Comparison of ENCODE assay signal across 8 mouse cellular contexts in the genomic region with DNA sequence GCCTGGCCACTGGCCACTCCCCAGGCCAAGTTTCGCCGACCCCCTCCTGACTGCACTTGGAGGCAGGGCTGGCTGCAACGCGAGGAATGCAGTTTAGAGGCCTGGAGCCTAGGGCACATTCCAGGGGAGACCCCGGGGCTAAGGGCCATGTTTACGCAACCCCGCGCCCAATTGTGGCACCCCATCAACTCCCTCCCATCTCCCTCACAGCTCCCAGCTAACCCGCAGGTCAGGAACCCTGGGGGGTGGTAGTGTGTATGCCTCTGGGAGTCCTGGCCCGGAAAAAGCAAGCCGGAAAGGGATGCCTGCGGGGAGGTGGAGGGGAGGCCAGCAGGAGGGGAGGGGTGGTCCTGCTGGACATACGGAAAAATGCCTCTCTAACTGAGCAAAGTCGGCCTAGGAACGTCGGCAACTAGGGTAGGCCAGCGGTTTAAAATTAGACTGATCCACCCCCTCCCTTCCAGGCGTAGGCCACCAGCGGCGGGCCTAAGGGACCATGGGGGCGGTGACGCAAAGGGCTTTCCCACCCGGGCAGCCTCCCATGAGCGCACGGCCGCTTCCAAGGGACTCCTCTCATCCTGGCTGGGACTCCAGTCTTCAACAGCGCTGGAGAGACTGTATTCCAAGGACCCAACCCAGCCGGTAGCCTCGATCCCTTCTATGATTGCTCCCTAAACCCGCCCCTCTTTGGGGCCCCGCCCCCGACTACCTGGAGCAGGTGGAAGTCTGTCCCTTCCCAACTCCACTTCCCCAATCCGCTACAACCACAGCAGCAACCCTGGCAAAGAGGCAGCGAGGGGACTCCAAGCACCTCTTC. TPM values are rescaled to one million over a fixed set of nuclear protein-coding genes. Genes with fewer than 3 reads are reported as not detected.
DNase-seq lines count a peak whose midpoint lies in the region; ATAC-seq and TF ChIP-seq lines count a peak whose summit lies in the region.

No protein-coding gene starts in this region.

- WGBS in spleen, adult 2 months: 14% methylated on average over 34 of the region's 34 CpGs
- 9% methylated on average over 34 of the region's 34 CpGs for WGBS in liver, embryonic 16.5 days (ENCODE audit: insufficient replicate concordance)
- 2% methylated on average over 34 of the region's 34 CpGs for WGBS in neural tube, embryonic 13.5 days

- DNase-seq in spleen, adult 2 months (ENCODE audit: low read depth in 1 of 2, low spot score in 2 of 2): peak in 1 of 2 experiments; percentile 26
- no peak for DNase-seq in spleen, postnatal 14 days (ENCODE audit: low spot score in 2 of 2)
- DNase-seq in embryo, embryonic 10.5 days (ENCODE audit: low spot score): peak; percentile 71
- peak; percentile 99 for DNase-seq in heart, adult 11 months
- peak; percentile 79 for DNase-seq in kidney, adult 11 months

- no peak for TF ChIP-seq POLR2A in spleen, adult 2 months (IDR thresholded peaks at IDR 0.05; ENCODE audit: low read depth, low read length)

- no peaks in the 10 kb centered on the region for H3K9me3 ChIP-seq in liver, embryonic 16.5 days (replicated peaks; ENCODE audit: control insufficient read depth, low read length)
- H3K9me3 ChIP-seq in neural tube, embryonic 13.5 days: no peaks in the 10 kb centered on the region

- peaks cover 5% of the 10 kb centered on the region for H3K27me3 ChIP-seq in spleen, adult 2 months (ENCODE audit: control insufficient read depth, insufficient read depth, low read length)
- peaks cover 56% of the 10 kb centered on the region for H3K27me3 ChIP-seq in liver, embryonic 16.5 days (ENCODE audit: control insufficient read depth, insufficient read depth, low read depth, low read length)
- H3K27me3 ChIP-seq in neural tube, embryonic 13.5 days: peaks cover 16% of the 10 kb centered on the region

- peaks cover 11% of the 10 kb centered on the region for H3K4me1 ChIP-seq in spleen, adult 2 months (ENCODE audit: control insufficient read depth, insufficient read depth, insufficient read length)
- peaks cover 27% of the 10 kb centered on the region for H3K4me1 ChIP-seq in liver, embryonic 16.5 days (ENCODE audit: control insufficient read depth, low read depth, low read length)
- peaks cover 43% of the 10 kb centered on the region for H3K4me1 ChIP-seq in neural tube, embryonic 13.5 days (replicated peaks)

- peak overlapping the region; percentile 97 for H3K4me2 ChIP-seq in liver, embryonic 16.5 days (ENCODE audit: low read depth, low read length)
- peak overlapping the region; percentile 96 for H3K4me2 ChIP-seq in neural tube, embryonic 13.5 days

- peak overlapping the region; percentile 74 for H3K9ac ChIP-seq in liver, embryonic 16.5 days (ENCODE audit: low read depth, low read length)
- H3K9ac ChIP-seq in neural tube, embryonic 13.5 days: peak overlapping the region; percentile 81

- ATAC-seq in liver, embryonic 16.5 days (ENCODE audit: low read depth): peak; percentile 6; the same call in 1 of the 2 replicates
- ATAC-seq in neural tube, embryonic 13.5 days (ENCODE audit: low read depth): peak; percentile 10
- ATAC-seq in monocyte, adult 5-6 weeks (replicated peaks; ENCODE audit: insufficient number of reproducible peaks, low FRiP score, low TSS enrichment, poor library complexity, severe bottlenecking): no peak

- H3K36me3 ChIP-seq in spleen, adult 2 months (ENCODE audit: control insufficient read depth, insufficient read depth, low read length): no peaks in the 10 kb centered on the region
- no peaks in the 10 kb centered on the region for H3K36me3 ChIP-seq in liver, embryonic 16.5 days (ENCODE audit: control insufficient read depth, insufficient read depth)
- H3K36me3 ChIP-seq in neural tube, embryonic 13.5 days: no peaks in the 10 kb centered on the region

- H3K4me3 ChIP-seq in spleen, adult 2 months (ENCODE audit: extremely low read depth, insufficient read depth, insufficient read length): peak overlapping the region; percentile 84
- H3K4me3 ChIP-seq in liver, embryonic 16.5 days (ENCODE audit: low read depth, low read length): peak overlapping the region; percentile 70
- H3K4me3 ChIP-seq in neural tube, embryonic 13.5 days: peak overlapping the region; percentile 72

- TF ChIP-seq CTCF in spleen, adult 2 months (IDR thresholded peaks at IDR 0.05; ENCODE audit: extremely low read depth, insufficient read depth, insufficient read length, insufficient replicate concordance): no peak

- peak overlapping the region; percentile 69 for H3K27ac ChIP-seq in spleen, adult 2 months (ENCODE audit: insufficient read depth, low read length)
- peak overlapping the region; percentile 65; the same call in 1 of the 2 replicates for H3K27ac ChIP-seq in liver, embryonic 16.5 days (ENCODE audit: low read length)
- H3K27ac ChIP-seq in neural tube, embryonic 13.5 days (replicated peaks): no peak overlapping the region

RNA-seq across cellular contexts. Expression of a gene that starts 0.9 kb away (rescaled TPM):
- 52.0 and 58.1 TPM in 2 replicates for polyA plus RNA-seq in spleen, adult 2 months (2012; rRNA removed)
- 0.46 and 0.60 TPM in 2 replicates for polyA plus RNA-seq in liver, embryonic 16.5 days (2015; fragmentation: Nextera tagmentation; extraction: Ambion mirVana)
- polyA plus RNA-seq in neural tube, embryonic 13.5 days (2015; fragmentation: Nextera tagmentation; extraction: Ambion mirVana): 0.28 and 0.63 TPM in 2 replicates
- 6.5 to 14.7 TPM (median 8.4 TPM) in 3 replicates for total RNA-seq in monocyte, adult 5-6 weeks (2017)

RNA-seq across cellular contexts. Expression of a gene that starts 1.8 kb away (rescaled TPM):
- 3.0 and 4.2 TPM in 2 replicates for polyA plus RNA-seq in spleen, adult 2 months (2012; rRNA removed)
- polyA plus RNA-seq in liver, embryonic 16.5 days (2015; fragmentation: Nextera tagmentation; extraction: Ambion mirVana): 0.13 TPM in 2 replicates
- polyA plus RNA-seq in neural tube, embryonic 13.5 days (2015; fragmentation: Nextera tagmentation; extraction: Ambion mirVana): 5.4 and 7.1 TPM in 2 replicates
- total RNA-seq in monocyte, adult 5-6 weeks (2017): 0.10 TPM in 1 of 3 replicates, not detected in the others

RNA-seq across cellular contexts. Expression of a gene that starts 20.7 kb away (rescaled TPM):
- 67.8 and 82.2 TPM in 2 replicates for polyA plus RNA-seq in spleen, adult 2 months (2012; rRNA removed)
- polyA plus RNA-seq in liver, embryonic 16.5 days (2015; fragmentation: Nextera tagmentation; extraction: Ambion mirVana): 81.4 and 82.0 TPM in 2 replicates
- 148 and 151 TPM in 2 replicates for polyA plus RNA-seq in neural tube, embryonic 13.5 days (2015; fragmentation: Nextera tagmentation; extraction: Ambion mirVana)
- total RNA-seq in monocyte, adult 5-6 weeks (2017): 36.6 to 48.0 TPM (median 42.8 TPM) in 3 replicates

RNA-seq across cellular contexts. Expression of a gene that starts 20.7 kb away (rescaled TPM):
- polyA plus RNA-seq in spleen, adult 2 months (2012; rRNA removed): 9.2 and 11.0 TPM in 2 replicates
- 11.1 and 12.5 TPM in 2 replicates for polyA plus RNA-seq in liver, embryonic 16.5 days (2015; fragmentation: Nextera tagmentation; extraction: Ambion mirVana)
- polyA plus RNA-seq in neural tube, embryonic 13.5 days (2015; fragmentation: Nextera tagmentation; extraction: Ambion mirVana): 1.2 and 1.3 TPM in 2 replicates
- total RNA-seq in monocyte, adult 5-6 weeks (2017): 1.3 to 2.8 TPM (median 1.7 TPM) in 3 replicates

RNA-seq across cellular contexts. Expression of a gene that starts 26.3 kb away (rescaled TPM):
- polyA plus RNA-seq in spleen, adult 2 months (2012; rRNA removed): 0.16 and 0.20 TPM in 2 replicates
- not detected in 2 replicates for polyA plus RNA-seq in liver, embryonic 16.5 days (2015; fragmentation: Nextera tagmentation; extraction: Ambion mirVana)
- polyA plus RNA-seq in neural tube, embryonic 13.5 days (2015; fragmentation: Nextera tagmentation; extraction: Ambion mirVana): 0.60 and 0.62 TPM in 2 replicates
- total RNA-seq in monocyte, adult 5-6 weeks (2017): 0.49 TPM in 1 of 3 replicates, not detected in the others

Comparison
In these comparisons a context has a peak if more than half of its experiments do, and no peak if none do; other contexts are left out.
1. DNase-seq: peak in embryo, embryonic 10.5 days (single experiment), heart, adult 11 months (single experiment) and kidney, adult 11 months (single experiment); none in spleen, postnatal 14 days (0 of 2).
2. RNA of a gene that starts 0.9 kb away (polyA plus RNA-seq): 52.0 to 58.1 TPM in spleen, adult 2 months; 0.28 to 0.63 TPM in neural tube, embryonic 13.5 days and 0.46 to 0.60 TPM in liver, embryonic 16.5 days; every median in the first group is over 10 times any median in the second.
3. Peak in every context shown above with its lines, with median percentiles within 50 percentile points of each other: H3K4me3 ChIP-seq.